In the genomic region with DNA sequence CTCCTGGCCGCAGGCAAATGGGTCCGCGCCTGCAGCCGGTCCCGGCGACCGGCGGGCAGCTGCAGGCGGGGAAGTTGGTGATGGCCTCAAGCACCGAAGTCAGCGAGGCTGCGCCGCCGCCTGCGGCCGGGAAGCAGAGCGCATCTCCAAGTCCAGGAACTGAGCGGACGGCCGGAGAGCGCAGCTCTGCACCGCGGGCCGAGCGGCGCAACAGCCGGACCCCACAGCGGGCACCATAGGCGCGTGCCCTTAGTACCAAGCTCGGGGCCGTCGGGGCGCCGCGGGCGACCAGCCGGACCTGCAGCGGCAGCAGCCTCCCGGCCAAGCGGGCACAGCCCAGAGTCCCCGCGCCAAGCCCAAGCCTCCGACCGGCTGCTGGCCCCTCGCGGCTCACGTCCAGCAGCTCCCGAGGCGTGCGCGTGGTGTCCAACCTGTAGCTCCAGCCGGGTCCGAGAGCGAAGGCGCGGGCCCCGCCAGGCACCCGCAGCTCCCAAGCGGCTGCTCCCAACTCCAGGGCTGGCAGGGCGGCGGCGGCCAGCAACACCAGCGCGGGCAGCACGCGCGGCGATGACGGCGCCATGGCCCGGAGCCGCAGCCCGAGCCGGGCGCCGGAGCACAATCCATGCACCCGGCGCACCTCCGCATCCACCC, we compare ENCODE assay signal across 8 mouse cellular contexts. TPM values are rescaled to one million over a fixed set of nuclear protein-coding genes. Genes with fewer than 3 reads are reported as not detected.
DNase-seq lines count a peak whose midpoint lies in the region; ATAC-seq and TF ChIP-seq lines count a peak whose summit lies in the region.

A gene (minus strand): TSS at position 587 of the 651 bp plus-strand sequence.

- peak within 1 kb of the TSS; percentile 92 for H3K4me2 ChIP-seq in hindbrain, embryonic 12.5 days (replicated peaks)
- H3K4me2 ChIP-seq in liver, embryonic 12.5 days: peak within 1 kb of the TSS; percentile 70

- under 1% methylated on average over 57 of the region's 80 CpGs for WGBS in hindbrain, embryonic 12.5 days
- WGBS in liver, embryonic 12.5 days (ENCODE audit: insufficient replicate concordance): 1% methylated on average over 75 of the region's 80 CpGs
- under 1% methylated on average over 80 of the region's 80 CpGs for WGBS in olfactory bulb, adult 2 months

- H3K9ac ChIP-seq in hindbrain, embryonic 12.5 days: peak within 1 kb of the TSS; percentile 69
- H3K9ac ChIP-seq in liver, embryonic 12.5 days: no peak within 1 kb of the TSS

- peaks cover 23% of the 10 kb centered on the region for H3K9me3 ChIP-seq in hindbrain, embryonic 12.5 days (replicated peaks)
- 0 out of 2 replicates have a peak, but pooled peaks cover 4% of the 10 kb centered on the region for H3K9me3 ChIP-seq in liver, embryonic 12.5 days (replicated peaks)

- TF ChIP-seq CTCF in layer of hippocampus, adult 2 months (conservative IDR thresholded peaks at IDR 0.05): no peak
- TF ChIP-seq CTCF in olfactory bulb, adult 2 months (IDR thresholded peaks at IDR 0.05; ENCODE audit: insufficient read depth, low read depth, low read length): no peak

- peaks cover 42% of the 10 kb centered on the region for H3K4me1 ChIP-seq in hindbrain, embryonic 12.5 days
- H3K4me1 ChIP-seq in liver, embryonic 12.5 days: peaks cover 25% of the 10 kb centered on the region
- H3K4me1 ChIP-seq in olfactory bulb, adult 2 months (ENCODE audit: control insufficient read depth, insufficient read depth, low read length): peaks cover 21% of the 10 kb centered on the region

- DNase-seq in layer of hippocampus, adult 2 months (ENCODE audit: low spot score in 2 of 2): no peak
- no peak for DNase-seq in layer of hippocampus, postnatal 36 days
- peak; percentile 64 for DNase-seq in embryo, embryonic 10.5 days (ENCODE audit: low spot score)
- DNase-seq in frontal cortex, adult 2 months (ENCODE audit: extremely low spot score in 1 of 2, low spot score in 1 of 2): no peak
- no peak for DNase-seq in layer of hippocampus, postnatal 25 days (ENCODE audit: extremely low spot score in 1 of 2, low spot score in 1 of 2)

- peaks cover 31% of the 10 kb centered on the region for H3K27me3 ChIP-seq in hindbrain, embryonic 12.5 days
- peaks cover 94% of the 10 kb centered on the region for H3K27me3 ChIP-seq in liver, embryonic 12.5 days (replicated peaks)

- H3K27ac ChIP-seq in layer of hippocampus, adult 2 months: peak within 1 kb of the TSS; percentile 51; the same call in 1 of the 2 replicates
- H3K27ac ChIP-seq in hindbrain, embryonic 12.5 days: peak within 1 kb of the TSS; percentile 68
- no peak within 1 kb of the TSS for H3K27ac ChIP-seq in liver, embryonic 12.5 days
- no peak within 1 kb of the TSS for H3K27ac ChIP-seq in olfactory bulb, adult 2 months (ENCODE audit: insufficient read depth, low read depth, low read length)

- peak; percentile 36; the same call in 1 of the 2 replicates for ATAC-seq in hindbrain, embryonic 12.5 days (ENCODE audit: low FRiP score)
- ATAC-seq in liver, embryonic 12.5 days: no peak

- no peak for TF ChIP-seq POLR2A in olfactory bulb, adult 2 months (IDR thresholded peaks at IDR 0.05; ENCODE audit: insufficient read depth, low read depth, low read length)

- peak within 1 kb of the TSS; percentile 49 for H3K4me3 ChIP-seq in layer of hippocampus, adult 2 months
- H3K4me3 ChIP-seq in hindbrain, embryonic 12.5 days: peak within 1 kb of the TSS; percentile 55
- peak within 1 kb of the TSS; percentile 53 for H3K4me3 ChIP-seq in liver, embryonic 12.5 days
- H3K4me3 ChIP-seq in olfactory bulb, adult 2 months (ENCODE audit: insufficient read depth, low read depth, low read length): peak within 1 kb of the TSS; percentile 40

- H3K36me3 ChIP-seq in hindbrain, embryonic 12.5 days: peaks cover 18% of the 10 kb centered on the region
- no peaks in the 10 kb centered on the region for H3K36me3 ChIP-seq in liver, embryonic 12.5 days

RNA-seq across cellular contexts. Expression of the gene that starts here (rescaled TPM):
- 1 to 10 TPM; 5.5 to 5.8 TPM for total RNA-seq in layer of hippocampus, adult 2 months (2021)
- 1 to 10 TPM; 4.1 to 4.7 TPM for total RNA-seq in layer of hippocampus, postnatal 36 days (2021)
- 3.4 and 4.3 TPM in 2 replicates for polyA plus RNA-seq in hindbrain, embryonic 12.5 days (2016; fragmentation: Nextera tagmentation; extraction: Ambion mirVana)
- 0.11 and 0.25 TPM in 2 replicates for polyA plus RNA-seq in liver, embryonic 12.5 days (2016; fragmentation: Nextera tagmentation; extraction: Ambion mirVana)
- polyA plus RNA-seq in olfactory bulb, adult 2 months (2012; ENCODE audit: insufficient read depth, insufficient read length, low replicate concordance, missing spikeins): not detected in 2 replicates
- polyA plus RNA-seq in frontal cortex, adult 2 months (2012; rRNA removed): 1.9 and 2.6 TPM in 2 replicates
- 1 to 10 TPM; 4.5 to 6.1 TPM for total RNA-seq in layer of hippocampus, postnatal 25 days (2021)

Comparison
In these comparisons a context has a peak if more than half of its experiments do, and no peak if none do; other contexts are left out.
1. H3K27ac ChIP-seq: peak in layer of hippocampus, adult 2 months (single experiment) and hindbrain, embryonic 12.5 days (single experiment); none in liver, embryonic 12.5 days (single experiment) and olfactory bulb, adult 2 months (single experiment).
2. Peak in every context shown above with its lines, with median percentiles within 50 percentile points of each other: H3K4me3 ChIP-seq.